25 mouse cellular contexts compared by ENCODE assay signal in genomic region chr6:115702901-115703300, GRCm38 (mm10). TPM values are rescaled to one million over a fixed set of nuclear protein-coding genes. Genes with fewer than 3 reads are reported as not detected.
DNase-seq lines count a peak whose midpoint lies in the region; ATAC-seq and TF ChIP-seq lines count a peak whose summit lies in the region.
"Had no signal": no experiment of that assay in that cellular context is flagged by ENCODE, and none has a peak within 500 bp of the region (broad histone marks: within the 10 kb centered on the region; RNA-seq: fewer than 3 reads in every experiment).

No protein-coding gene starts in this region.

- no peak; the same call in 1 of the 2 replicates for TF ChIP-seq CTCF in kidney, postnatal 0 days (IDR thresholded peaks at IDR 0.05; ENCODE audit: low read depth)

- in situ Hi-C loops in ES-E14 (cut with MboI; ENCODE audit: low sequenced_read_pairs in 2 of 2, unreplicated experiment in 2 of 2): no loop called here

- no peak overlapping the region for H3K4me3 ChIP-seq in kidney, postnatal 0 days (replicated peaks; ENCODE audit: low read depth, low read length)
- no peak overlapping the region for H3K4me3 ChIP-seq in midbrain, embryonic 11.5 days (ENCODE audit: low read depth, low read length)
- no peak overlapping the region for H3K4me3 ChIP-seq in midbrain, embryonic 14.5 days (replicated peaks; ENCODE audit: low read depth, low read length)
- peak overlapping the region in 1 of 2 experiments; percentile 35; a peak in 1 of 4 replicates for H3K4me3 ChIP-seq in ES-E14 (ENCODE audit: insufficient read depth in 1 of 2, low read depth in 1 of 2, low read length in 2 of 2, poor library complexity in 1 of 2, severe bottlenecking in 1 of 2)
- H3K4me3 ChIP-seq: embryonic facial prominence, embryonic 15.5 days; forebrain, embryonic 15.5 days; heart, embryonic 10.5 days; hindbrain, embryonic 10.5 days; intestine, embryonic 15.5 days; left cerebral cortex, adult 2 months; liver, embryonic 13.5 days; lung, embryonic 15.5 days; midbrain, embryonic 15.5 days; neural tube, embryonic 12.5 days had no signal

- 80% methylated on average over 5 of the region's 5 CpGs for WGBS in kidney, postnatal 0 days
- WGBS in midbrain, embryonic 11.5 days: 78% methylated on average over 5 of the region's 5 CpGs
- 84% methylated on average over 5 of the region's 5 CpGs for WGBS in midbrain, embryonic 14.5 days

- H3K36me3 ChIP-seq in kidney, postnatal 0 days (ENCODE audit: insufficient read depth, low read length): no peaks in the 10 kb centered on the region
- H3K36me3 ChIP-seq in midbrain, embryonic 11.5 days (ENCODE audit: control insufficient read depth, insufficient read depth, low read length): no peaks in the 10 kb centered on the region
- H3K36me3 ChIP-seq in midbrain, embryonic 14.5 days (ENCODE audit: control insufficient read depth, insufficient read depth, low read length): no peaks in the 10 kb centered on the region
- no peaks in the 10 kb centered on the region for H3K36me3 ChIP-seq in ES-E14 (ENCODE audit: control insufficient read depth, insufficient read depth, low read length, poor library complexity, severe bottlenecking)
- H3K36me3 ChIP-seq: embryonic facial prominence, embryonic 15.5 days; forebrain, embryonic 15.5 days; heart, embryonic 10.5 days; hindbrain, embryonic 10.5 days; intestine, embryonic 15.5 days; liver, embryonic 13.5 days; lung, embryonic 15.5 days; midbrain, embryonic 15.5 days; neural tube, embryonic 12.5 days had no signal

- H3K27ac ChIP-seq in kidney, postnatal 0 days: no peak overlapping the region
- no peak overlapping the region for H3K27ac ChIP-seq in midbrain, embryonic 11.5 days (ENCODE audit: low read depth, low read length)
- H3K27ac ChIP-seq in midbrain, embryonic 14.5 days (replicated peaks; ENCODE audit: low read depth, low read length): no peak overlapping the region
- no peak overlapping the region for H3K27ac ChIP-seq in ES-E14 (ENCODE audit: insufficient read depth, low read depth, low read length, poor library complexity, severe bottlenecking)
- H3K27ac ChIP-seq: embryonic facial prominence, embryonic 15.5 days; forebrain, embryonic 15.5 days; heart, embryonic 10.5 days; hindbrain, embryonic 10.5 days; intestine, embryonic 15.5 days; left cerebral cortex, adult 2 months; liver, embryonic 13.5 days; lung, embryonic 15.5 days; midbrain, embryonic 15.5 days; neural tube, embryonic 12.5 days had no signal

- no peaks in the 10 kb centered on the region for H3K4me1 ChIP-seq in kidney, postnatal 0 days (replicated peaks; ENCODE audit: insufficient read depth, low read length)
- peaks cover 3% of the 10 kb centered on the region; the same call in 1 of the 2 replicates for H3K4me1 ChIP-seq in midbrain, embryonic 11.5 days (ENCODE audit: control insufficient read depth, insufficient read depth, low read length)
- H3K4me1 ChIP-seq in midbrain, embryonic 14.5 days (ENCODE audit: control insufficient read depth, insufficient read depth, low read length): peaks cover 3% of the 10 kb centered on the region; the same call in 1 of the 2 replicates
- H3K4me1 ChIP-seq in ES-E14 (ENCODE audit: control insufficient read depth in 2 of 2, insufficient read depth in 2 of 2, low read length in 2 of 2, poor library complexity in 1 of 2): peaks cover 0 to 9% of the 10 kb centered on the region in 2 experiments; a peak in 1 of 4 replicates
- H3K4me1 ChIP-seq: forebrain, embryonic 15.5 days; intestine, embryonic 15.5 days; liver, embryonic 13.5 days; midbrain, embryonic 15.5 days had no signal

- peak; percentile 42 for DNase-seq in kidney, postnatal 0 days (ENCODE audit: low spot score)
- DNase-seq in kidney, adult 11 months: no peak
- peak; percentile 4 for DNase-seq in midbrain, embryonic 11.5 days (ENCODE audit: low spot score, missing footprints)
- DNase-seq in midbrain, embryonic 14.5 days: no peak
- DNase-seq in ES-E14 (ENCODE audit: low read depth, low spot score): no peak
- DNase-seq in left cerebral cortex, adult 11 months (ENCODE audit: low spot score): no peak
- no peak for DNase-seq in heart, postnatal 4 days
- DNase-seq: adrenal gland, postnatal 25 days; cerebellum, adult 9-10 months; layer of hippocampus, adult 9-11 months; liver, embryonic 13.5 days; retina, postnatal 1 day; right cerebral cortex, postnatal 25 days; spleen, adult 18-20 months had no signal

- ATAC-seq in kidney, postnatal 0 days (replicated peaks; ENCODE audit: low FRiP score, low read depth): no peak
- no peak for ATAC-seq in midbrain, embryonic 11.5 days (ENCODE audit: low FRiP score)
- no peak for ATAC-seq in midbrain, embryonic 14.5 days (ENCODE audit: low FRiP score, low TSS enrichment)
- ATAC-seq: CD4-positive, CD25-positive, alpha-beta regulatory T cell, adult 4 months; forebrain, embryonic 15.5 days; hindbrain, embryonic 16.5 days; intestine, embryonic 15.5 days; midbrain, embryonic 15.5 days had no signal

- H3K9ac ChIP-seq in kidney, postnatal 0 days (ENCODE audit: low read depth, low read length): no peak overlapping the region
- H3K9ac ChIP-seq in midbrain, embryonic 11.5 days (ENCODE audit: low read length): no peak overlapping the region
- H3K9ac ChIP-seq in midbrain, embryonic 14.5 days (replicated peaks; ENCODE audit: low read length): no peak overlapping the region
- H3K9ac ChIP-seq in ES-E14 (ENCODE audit: insufficient read depth, low read depth, low read length, poor library complexity, severe bottlenecking): 0 out of 2 replicates have a peak overlapping the region, but pooled peaks have one; percentile 7
- H3K9ac ChIP-seq: embryonic facial prominence, embryonic 15.5 days; forebrain, embryonic 15.5 days; intestine, embryonic 15.5 days; liver, embryonic 13.5 days; lung, embryonic 15.5 days; midbrain, embryonic 15.5 days; neural tube, embryonic 12.5 days had no signal

- no peak overlapping the region for H3K4me2 ChIP-seq in kidney, postnatal 0 days (ENCODE audit: low read length)
- no peak overlapping the region for H3K4me2 ChIP-seq in midbrain, embryonic 11.5 days
- no peak overlapping the region for H3K4me2 ChIP-seq in midbrain, embryonic 14.5 days (ENCODE audit: low read length)
- H3K4me2 ChIP-seq: embryonic facial prominence, embryonic 15.5 days; forebrain, embryonic 15.5 days; intestine, embryonic 15.5 days; liver, embryonic 13.5 days; lung, embryonic 15.5 days; midbrain, embryonic 15.5 days; neural tube, embryonic 12.5 days had no signal

- no peaks in the 10 kb centered on the region for H3K9me3 ChIP-seq in kidney, postnatal 0 days (replicated peaks; ENCODE audit: low read length)
- no peaks in the 10 kb centered on the region for H3K9me3 ChIP-seq in midbrain, embryonic 11.5 days (ENCODE audit: control insufficient read depth, low read length)
- no peaks in the 10 kb centered on the region for H3K9me3 ChIP-seq in midbrain, embryonic 14.5 days (ENCODE audit: control insufficient read depth, low read length)
- no peaks in the 10 kb centered on the region for H3K9me3 ChIP-seq in ES-E14 (ENCODE audit: control insufficient read depth, insufficient read depth, low read depth, low read length)
- H3K9me3 ChIP-seq: embryonic facial prominence, embryonic 15.5 days; forebrain, embryonic 15.5 days; heart, embryonic 10.5 days; hindbrain, embryonic 10.5 days; intestine, embryonic 15.5 days; liver, embryonic 13.5 days; lung, embryonic 15.5 days; midbrain, embryonic 15.5 days; neural tube, embryonic 12.5 days had no signal

- H3K27me3 ChIP-seq in kidney, postnatal 0 days (ENCODE audit: insufficient read depth, low read length): no peaks in the 10 kb centered on the region
- H3K27me3 ChIP-seq in midbrain, embryonic 11.5 days (ENCODE audit: control insufficient read depth, insufficient read depth, low read length): no peaks in the 10 kb centered on the region
- no peaks in the 10 kb centered on the region for H3K27me3 ChIP-seq in midbrain, embryonic 14.5 days (ENCODE audit: control insufficient read depth, insufficient read depth, low read length)
- H3K27me3 ChIP-seq: embryonic facial prominence, embryonic 15.5 days; forebrain, embryonic 15.5 days; intestine, embryonic 15.5 days; liver, embryonic 13.5 days; lung, embryonic 15.5 days; midbrain, embryonic 15.5 days; neural tube, embryonic 12.5 days had no signal

TF ChIP-seq in ES-E14, 5 proteins besides CTCF, POLR2A, EP300 and RAD21:
- TF ChIP-seq ZC3H11A (IDR thresholded peaks at IDR 0.05; ENCODE audit: borderline replicate concordance, low read depth, low read length): no peak
- no peak for TF ChIP-seq ZNF384 (IDR thresholded peaks at IDR 0.05; ENCODE audit: low read depth, low read length)
- no peak for TF ChIP-seq HCFC1 (IDR thresholded peaks at IDR 0.05; ENCODE audit: borderline replicate concordance, insufficient read depth, low read length)
- no peak for TF ChIP-seq CHD2 (IDR thresholded peaks at IDR 0.05; ENCODE audit: low read depth, low read length)
- no peak for TF ChIP-seq MAFK (IDR thresholded peaks at IDR 0.05; ENCODE audit: insufficient read depth, low read depth, low read length)
TF ChIP-seq in ES-E14: peak in this region for 0.

RNA-seq across cellular contexts. Expression of gene Raf1, which starts 26.5 kb away (rescaled TPM):
- polyA plus RNA-seq in kidney, postnatal 0 days (2015; fragmentation: Nextera tagmentation; extraction: Ambion mirVana): 67.4 and 68.0 TPM in 2 replicates
- polyA plus RNA-seq in midbrain, embryonic 11.5 days (2014; fragmentation: Nextera tagmentation; extraction: Ambion mirVana): 141 and 146 TPM in 2 replicates
- 148 and 179 TPM in 2 replicates for polyA plus RNA-seq in midbrain, embryonic 14.5 days (2014; fragmentation: Nextera tagmentation; extraction: Ambion mirVana)
- 128 and 140 TPM in 2 replicates for total RNA-seq in ES-E14 (2012; rRNA removed)
- 100 to 1,000 TPM; 128 to 142 TPM for total RNA-seq in heart, postnatal 4 days (2021)

RNA-seq across cellular contexts. Expression of gene Tmem40, which starts 59.3 kb away (rescaled TPM):
- 1.0 and 1.8 TPM in 2 replicates for polyA plus RNA-seq in kidney, postnatal 0 days (2015; fragmentation: Nextera tagmentation; extraction: Ambion mirVana)
- polyA plus RNA-seq in midbrain, embryonic 11.5 days (2014; fragmentation: Nextera tagmentation; extraction: Ambion mirVana): 1.4 and 2.1 TPM in 2 replicates
- 0.66 and 1.4 TPM in 2 replicates for polyA plus RNA-seq in midbrain, embryonic 14.5 days (2014; fragmentation: Nextera tagmentation; extraction: Ambion mirVana)
- 18.4 and 21.9 TPM in 2 replicates for total RNA-seq in ES-E14 (2012; rRNA removed)
- under 1 TPM in 1 of 2 experiments, not detected in 1; 0.54 TPM for total RNA-seq in heart, postnatal 4 days (2021)
- total RNA-seq: adrenal gland, postnatal 25 days had no signal
- polyA plus RNA-seq: CD4-positive, CD25-positive, alpha-beta regulatory T cell, adult 4 months had no signal

Comparison
In these comparisons a context has a peak if more than half of its experiments do, and no peak if none do; other contexts are left out.
1. DNase-seq: peak in kidney, postnatal 0 days (single experiment) and midbrain, embryonic 11.5 days (single experiment); none in kidney, adult 11 months (single experiment), midbrain, embryonic 14.5 days (single experiment), ES-E14 (single experiment), left cerebral cortex, adult 11 months (single experiment) and heart, postnatal 4 days (single experiment).